Mouse (Mus musculus) spleen, adult 12 weeks (tissue): Measurements from ENCODE around the gene Herc2.

Experiments
- DNase-seq: peaks from one replicate; pipeline ENCODE4 v3.0.0; 2022; ENCODE audit warnings: low spot score

Herc2 gene

GRCm38 (mm10) chr7:56049831-56050321, at the start of gene Herc2:
Gene Herc2 (plus strand): TSS chr7:56050196.
- DNase-seq = peak; percentile 96

DNA sequence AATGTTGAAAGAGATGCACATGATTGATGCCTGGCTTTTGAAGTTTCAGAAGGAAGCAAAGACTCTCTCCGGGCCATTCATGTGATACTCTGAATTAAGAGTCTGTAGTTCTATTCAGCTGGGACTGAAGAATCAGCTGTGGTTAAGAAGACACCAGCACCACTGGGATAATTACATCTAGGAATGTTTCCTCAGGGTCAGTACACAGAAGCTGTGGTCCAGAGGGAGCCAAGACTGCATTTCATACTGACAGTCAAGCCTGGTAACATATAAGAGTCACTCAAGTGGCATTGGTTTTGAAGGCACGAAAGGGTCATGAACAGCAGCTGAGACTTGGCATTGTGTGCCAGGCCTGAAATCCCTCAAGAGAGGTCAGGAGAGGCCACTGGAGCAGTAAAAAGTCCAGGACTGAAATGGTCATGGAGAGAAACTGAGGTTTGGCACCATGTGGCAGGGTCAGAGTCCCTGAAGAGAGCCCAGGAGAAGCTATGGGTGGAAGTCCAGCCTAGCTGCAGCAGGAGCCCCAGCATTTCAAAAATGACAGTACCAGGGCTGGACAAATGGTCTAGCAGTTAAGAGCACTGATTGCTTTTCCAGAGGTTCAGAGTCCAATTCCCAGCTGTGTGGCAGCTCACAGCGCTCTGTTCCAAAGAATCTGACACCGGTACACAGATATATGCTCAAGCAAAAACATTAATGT, 39.5 kb upstream of the Herc2 start:
- DNase-seq = no peak

DNA sequence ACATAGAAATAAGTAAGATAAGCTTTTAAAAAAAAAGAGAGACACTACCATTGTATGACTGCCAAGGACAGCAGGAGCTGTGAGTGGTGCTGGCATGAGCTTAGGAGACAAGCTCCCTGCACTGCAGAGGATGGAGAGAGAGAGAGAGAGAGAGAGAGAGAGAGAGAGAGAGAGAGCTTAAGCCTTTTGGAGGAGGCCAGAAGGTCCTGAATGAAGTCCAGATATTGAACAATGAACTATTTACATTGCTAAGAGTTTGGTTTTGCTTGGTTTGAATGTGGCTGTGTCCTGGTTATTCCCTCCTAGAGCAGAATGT, 39.0 kb upstream of the Herc2 start:
- no peak for DNase-seq

GRCm38 (mm10) chr7:56013261-56014001, 36.6 kb upstream of the Herc2 start:
- peak; percentile 3 for DNase-seq

DNA sequence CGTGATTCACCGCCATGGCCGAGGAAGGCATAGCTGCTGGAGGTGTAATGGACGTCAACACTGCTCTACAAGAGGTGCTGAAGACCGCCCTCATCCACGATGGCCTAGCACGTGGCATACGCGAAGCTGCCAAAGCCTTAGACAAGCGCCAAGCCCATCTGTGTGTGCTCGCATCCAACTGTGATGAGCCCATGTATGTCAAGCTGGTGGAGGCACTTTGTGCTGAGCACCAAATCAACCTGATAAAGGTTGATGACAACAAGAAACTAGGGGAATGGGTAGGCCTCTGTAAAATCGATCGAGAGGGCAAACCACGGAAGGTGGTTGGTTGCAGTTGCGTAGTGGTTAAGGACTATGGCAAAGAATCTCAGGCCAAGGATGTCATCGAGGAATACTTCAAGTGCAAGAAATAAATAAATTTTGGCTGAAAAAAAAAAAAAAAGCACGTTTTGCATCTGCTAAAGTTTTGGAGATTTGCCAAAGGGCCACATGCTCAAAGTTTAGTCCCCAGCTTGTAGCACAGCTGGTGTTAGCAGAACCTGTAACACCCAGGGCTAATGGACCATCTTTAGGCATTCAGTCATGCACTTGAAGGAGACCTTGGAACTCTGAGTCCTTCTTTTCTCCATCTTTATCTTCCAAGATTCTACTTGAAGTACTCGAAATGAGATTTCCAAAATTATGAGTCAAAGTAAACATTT, 35.8 kb upstream of the Herc2 start:
- DNase-seq = peak; percentile 2

GRCm38 (mm10) chr7:56015172-56015571, 34.8 kb upstream of the Herc2 start:
- peak; percentile 57 for DNase-seq

DNA sequence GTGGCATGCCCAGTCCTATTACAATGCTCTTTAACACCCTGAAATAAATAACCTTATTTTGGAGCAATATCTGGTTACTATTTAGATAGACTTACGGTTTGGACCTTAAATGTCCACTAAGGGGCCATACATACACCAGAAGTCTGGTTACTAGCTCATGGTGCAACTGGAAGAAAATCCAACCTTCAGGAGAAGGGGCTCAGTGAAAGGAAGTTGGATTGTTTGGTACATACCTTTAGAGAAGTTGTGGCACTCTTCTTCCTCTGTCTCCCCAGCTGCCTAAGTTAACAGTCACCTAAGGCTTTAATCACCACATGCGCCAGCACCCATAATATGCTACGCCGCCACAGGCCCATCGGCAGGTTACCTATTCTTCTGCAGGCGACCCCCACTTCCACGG, 34.2 kb upstream of the Herc2 start:
- no peak for DNase-seq

DNA sequence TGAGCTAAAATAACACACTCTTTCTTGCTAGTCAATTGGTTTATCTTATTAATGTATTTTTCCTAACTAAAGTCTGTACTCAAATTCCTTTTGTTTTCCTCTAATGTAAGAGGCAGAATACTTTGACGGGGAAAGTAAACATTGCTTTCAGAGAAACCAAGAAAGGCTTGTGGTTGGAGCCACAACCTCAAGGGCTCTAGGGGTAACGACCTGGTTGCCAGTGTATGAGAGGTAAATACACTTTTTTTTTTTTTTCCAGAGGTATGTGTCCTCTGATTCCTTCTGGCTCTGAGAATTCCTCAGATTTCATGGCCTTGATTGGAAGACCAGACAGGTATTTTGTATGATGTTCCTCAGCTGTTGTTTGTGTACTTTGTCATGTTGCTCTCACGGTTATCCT, 32.2 kb upstream of the Herc2 start:
- DNase-seq = no peak

- DNase-seq = peak; percentile 37
Observed at GRCm38 (mm10) chr7:56018446-56018971, 31.5 kb upstream of the Herc2 start.

GRCm38 (mm10) chr7:56018972-56019929, 30.7 kb upstream of the Herc2 start:
- DNase-seq = peak; percentile 67

DNA sequence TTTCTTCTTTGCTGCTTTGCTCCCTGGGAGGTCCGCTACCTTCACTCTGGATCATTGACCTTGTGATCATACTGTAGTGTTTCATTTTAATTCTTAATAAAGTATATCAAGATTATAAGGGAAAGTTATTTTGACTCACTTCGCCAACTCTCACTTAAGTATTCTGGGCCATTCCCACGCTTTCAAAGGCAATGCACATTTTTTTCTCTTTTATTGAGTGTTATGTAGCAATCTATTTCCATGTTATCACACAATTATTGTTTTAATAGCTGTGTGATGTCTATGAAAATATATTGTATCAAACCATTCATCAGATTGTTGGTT, 30.1 kb upstream of the Herc2 start, which contains the start of gene Nipa1:
TSS of gene Nipa1 (minus strand) at position 25 of the 324 bp plus-strand sequence.
- no peak for DNase-seq

GRCm38 (mm10) chr7:56023586-56023985, 26.4 kb upstream of the Herc2 start:
- DNase-seq = no peak

DNA sequence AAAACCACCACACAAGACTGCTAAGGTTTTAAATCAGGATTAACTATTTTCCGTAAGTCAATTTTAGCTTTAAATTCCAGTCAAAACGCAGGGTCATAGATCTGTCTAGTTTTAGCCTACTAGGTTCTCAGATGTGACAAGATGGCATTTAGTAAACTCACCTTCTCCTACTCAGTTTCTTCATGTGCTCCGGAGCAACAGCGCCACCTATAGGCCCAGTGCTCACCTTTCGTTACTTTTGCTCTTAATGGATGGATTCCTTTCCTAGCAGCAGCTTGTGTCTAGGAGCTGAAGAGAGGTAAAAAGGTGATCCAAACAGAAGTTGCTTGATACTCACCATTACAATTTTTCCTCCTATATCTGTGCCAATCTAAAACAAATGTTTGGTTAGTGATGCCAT, 7.6 kb upstream of the Herc2 start:
- peak; percentile 74 for DNase-seq

DNA sequence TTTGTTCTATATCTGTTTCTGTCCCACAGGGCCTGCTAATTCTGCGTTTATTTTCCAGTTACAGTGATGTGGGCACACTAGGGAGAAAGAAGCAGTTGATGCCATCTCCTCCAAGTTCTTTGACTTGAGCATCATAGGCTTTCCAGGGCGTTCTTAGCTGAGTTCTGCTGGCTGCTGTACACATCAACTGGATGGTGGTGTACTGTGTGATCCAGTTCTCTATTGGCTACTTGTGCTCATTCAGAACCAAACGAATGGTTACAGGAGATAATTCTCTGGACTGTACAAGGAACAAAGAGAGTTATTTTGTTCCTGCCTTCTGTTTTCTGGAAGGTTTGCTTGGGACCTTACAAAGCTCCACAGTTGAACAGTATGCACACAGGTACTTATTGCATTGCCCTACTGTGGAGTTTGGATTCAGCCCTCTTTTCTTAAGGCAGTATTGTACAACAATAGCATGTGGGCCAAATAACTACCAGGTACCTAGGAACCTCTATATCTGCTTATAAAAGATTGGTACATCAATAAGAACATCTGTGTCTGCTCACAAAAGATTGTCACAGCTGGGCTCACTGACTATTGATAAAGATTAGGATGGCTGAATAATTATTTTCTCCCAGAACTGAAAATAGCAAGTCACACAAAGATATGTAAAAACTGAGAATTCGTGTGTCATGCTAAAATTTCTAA, 6.3 kb upstream of the Herc2 start:
- DNase-seq = no peak

GRCm38 (mm10) chr7:56044267-56044629, 5.7 kb upstream of the Herc2 start:
- no peak for DNase-seq

GRCm38 (mm10) chr7:56047178-56047577, 2.8 kb upstream of the Herc2 start:
- DNase-seq = no peak

DNA sequence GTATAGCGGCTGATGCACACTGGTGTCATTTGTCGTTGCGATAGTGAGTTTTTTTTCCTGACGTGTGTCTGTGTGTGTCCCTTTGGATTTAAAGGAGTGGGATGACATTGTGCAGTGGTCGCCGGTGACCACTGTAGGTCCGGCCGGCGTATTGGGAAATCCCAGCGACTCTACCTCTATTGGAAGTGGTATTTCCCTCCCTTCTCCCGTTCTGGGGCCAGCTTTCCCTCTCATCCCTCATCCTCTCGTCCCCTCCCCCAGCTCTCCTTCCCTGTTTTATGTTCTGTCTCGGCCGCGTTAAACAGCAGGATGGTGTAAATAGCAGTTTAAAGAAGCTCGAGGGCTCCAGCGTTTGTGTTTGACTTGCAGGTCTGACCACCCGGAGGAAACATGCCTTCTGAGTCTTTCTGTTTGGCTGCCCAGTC, 503 bp downstream of the Herc2 start:
- peak; percentile 1 for DNase-seq

DNA sequence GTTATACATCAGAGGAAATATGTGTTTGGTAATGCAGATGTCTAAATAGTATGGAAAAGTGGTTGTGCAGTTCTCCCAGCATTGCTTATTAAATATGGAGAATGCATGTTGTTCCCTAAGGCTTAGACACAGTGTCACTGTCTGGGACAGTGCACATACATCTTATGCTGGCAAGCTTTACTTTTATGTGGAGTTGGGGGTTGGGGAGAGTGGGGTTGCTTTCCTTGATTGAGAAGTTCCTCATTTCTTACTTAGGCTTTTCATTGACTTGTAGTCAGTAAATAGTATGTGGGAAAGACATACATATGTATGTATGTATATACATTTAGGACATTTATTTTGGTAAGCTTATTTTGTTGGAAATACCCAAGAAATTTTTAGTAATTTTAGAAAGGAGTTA, 3.0 kb downstream of the Herc2 start:
- DNase-seq = no peak

DNA sequence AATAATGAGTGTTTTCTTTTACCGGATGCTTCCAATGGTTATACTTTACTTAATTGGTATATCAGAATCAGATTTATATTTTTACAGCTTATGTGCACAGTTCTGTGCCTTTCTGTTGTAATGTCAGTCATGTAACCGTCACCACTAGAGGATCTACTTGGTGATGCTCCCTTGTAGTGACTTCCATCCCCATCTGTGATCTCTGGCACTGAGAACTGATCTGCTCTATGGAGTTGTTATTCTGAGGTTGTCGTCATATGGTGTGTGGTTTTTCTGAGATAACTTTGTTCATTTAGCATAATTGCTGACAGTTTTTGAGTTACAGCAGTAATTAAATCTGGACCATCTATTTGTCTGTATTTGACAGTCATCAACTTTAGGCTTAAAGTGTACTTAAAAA, 5.3 kb downstream of the Herc2 start:
- no peak for DNase-seq

DNA sequence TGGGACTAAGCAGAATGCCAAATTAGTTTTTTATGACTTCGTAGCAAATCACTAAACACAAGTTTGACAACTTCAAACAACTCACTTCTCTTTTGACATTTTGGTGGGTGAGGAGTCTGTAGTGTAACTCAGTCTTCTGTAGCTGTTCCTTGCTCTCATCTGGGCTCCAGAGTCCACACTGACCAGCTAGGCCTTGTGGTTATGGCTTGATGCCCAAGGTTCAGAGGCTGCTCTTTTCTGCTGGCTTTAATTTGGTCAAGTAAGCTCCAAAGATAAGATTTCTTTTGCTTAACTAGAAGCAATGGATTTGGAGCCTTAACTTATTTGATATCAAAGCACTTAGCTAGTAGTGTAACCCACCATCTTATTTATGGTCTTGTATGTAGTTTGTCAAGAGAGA, 14.9 kb downstream of the Herc2 start:
- no peak for DNase-seq

GRCm38 (mm10) chr7:56066136-56066535, 16.1 kb downstream of the Herc2 start:
- DNase-seq = no peak
